Mouse (Mus musculus) erythroblast, embryonic 14.5 days (primary cell): ENCODE measurements around the gene Dop1b.

ENCODE experiments used
- GATA1 ChIP-seq: IDR thresholded peaks from 2 replicates; pipeline ENCODE4 v1.6.1; 2012; ENCODE audit warnings: low read length, inconsistent platforms, mixed read lengths
- TAL1 ChIP-seq: IDR thresholded peaks from 3 replicates; pipeline ENCODE4 v1.6.1; 2012; ENCODE audit warnings: low read length, inconsistent platforms, mixed read lengths

DNA sequence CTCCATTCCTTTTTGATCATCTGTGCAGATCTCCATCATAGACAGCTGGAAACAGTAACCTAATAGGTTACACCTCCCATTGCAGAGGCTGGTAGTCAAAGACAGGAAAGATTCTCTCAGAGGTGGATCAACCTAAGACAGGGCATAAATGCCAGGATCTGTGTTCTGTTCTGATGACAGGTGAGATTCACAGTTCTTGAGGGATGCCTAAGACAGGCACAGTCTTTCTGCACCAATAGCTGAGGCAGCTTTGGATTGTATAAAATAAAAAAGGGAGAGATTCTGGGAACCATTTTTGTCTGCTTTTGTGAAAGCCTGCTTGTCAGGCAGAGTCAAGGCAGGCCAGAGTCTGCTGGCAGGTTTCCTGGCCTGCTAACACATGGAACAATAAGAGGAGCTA lies 43.7 kb upstream of the Dop1b start:
- no peak for TF ChIP-seq TAL1
- no peak for TF ChIP-seq GATA1
